Mouse (Mus musculus) liver (tissue): Measurements from ENCODE around the gene Ankdd1a.

Experiments
- DNase-seq: peaks from one replicate; pipeline ENCODE4 v3.0.0-alpha.2; 2020; ENCODE audit warnings: mixed read lengths

Ankdd1a gene

DNA sequence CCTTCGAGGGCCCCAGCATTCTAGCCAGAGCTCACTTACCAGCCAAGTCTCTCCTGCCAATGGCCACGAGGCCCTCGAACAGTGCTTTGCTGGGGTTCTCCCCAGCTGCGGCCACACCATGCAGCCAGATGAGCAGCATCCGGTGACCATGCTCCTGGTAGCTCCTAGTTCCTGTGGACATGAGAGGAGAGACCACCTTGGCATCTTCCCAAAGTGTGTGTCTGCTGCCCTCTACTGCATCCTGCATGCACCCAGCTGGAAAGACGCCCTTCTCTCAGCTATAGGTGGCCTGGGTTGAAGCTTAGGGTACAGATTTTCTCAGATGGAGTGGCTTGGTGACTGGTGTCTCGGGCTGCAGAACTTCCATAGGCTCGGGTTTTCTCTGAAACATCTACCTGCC is 17.8 kb downstream of the Ankdd1a start:
- DNase-seq: peak; percentile 14

DNA sequence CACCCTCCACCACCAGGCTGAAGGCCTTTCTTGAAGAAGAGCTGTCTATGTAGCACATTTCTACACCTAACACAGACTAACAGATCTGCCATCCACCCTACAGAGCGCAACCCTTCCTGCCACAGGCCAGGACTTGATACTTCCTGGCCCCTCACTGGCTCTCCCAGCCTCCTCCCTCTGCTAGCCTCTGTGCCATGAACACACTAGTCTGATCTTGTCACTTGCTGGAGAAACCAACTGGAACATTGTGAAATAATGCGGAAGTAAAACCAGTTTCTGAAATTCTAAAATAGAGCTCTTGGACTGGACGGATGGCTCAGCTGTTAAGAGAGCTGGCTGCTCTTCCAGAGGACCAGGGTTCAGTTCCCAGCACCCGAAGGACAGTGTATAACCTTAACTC is 27.1 kb downstream of the Ankdd1a start:
- no peak for DNase-seq

GRCm38 (mm10) chr9:65492351-65492750 is 27.6 kb downstream of the Ankdd1a start:
- DNase-seq: no peak

DNA sequence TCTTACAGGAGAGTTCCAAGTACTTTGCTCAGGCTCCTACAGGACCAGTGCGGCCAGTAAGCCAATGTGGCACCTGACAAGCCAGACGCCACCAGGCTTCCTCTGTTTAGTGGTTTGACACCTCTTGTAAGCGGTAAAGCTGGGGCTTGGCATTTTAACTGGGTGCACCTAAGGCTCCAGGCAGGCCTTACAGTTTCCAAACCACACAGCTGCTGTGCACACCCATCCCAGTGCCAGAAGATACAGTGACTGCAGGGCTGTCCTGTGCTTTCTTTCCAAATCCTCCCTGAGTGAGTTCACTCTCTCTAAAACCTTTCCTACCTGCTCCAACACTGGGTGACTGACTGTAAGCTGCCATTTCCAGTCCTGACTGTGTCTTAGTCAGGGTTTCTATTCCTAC is 28.5 kb downstream of the Ankdd1a start:
- no peak for DNase-seq

GRCm38 (mm10) chr9:65480071-65480470 is 39.9 kb downstream of the Ankdd1a start:
- DNase-seq: no peak

- DNase-seq: no peak
Observed at GRCm38 (mm10) chr9:65479158-65479557, 40.8 kb downstream of the Ankdd1a start.

- DNase-seq: no peak
Observed at GRCm38 (mm10) chr9:65472769-65473168, 47.2 kb downstream of the Ankdd1a start.

DNA sequence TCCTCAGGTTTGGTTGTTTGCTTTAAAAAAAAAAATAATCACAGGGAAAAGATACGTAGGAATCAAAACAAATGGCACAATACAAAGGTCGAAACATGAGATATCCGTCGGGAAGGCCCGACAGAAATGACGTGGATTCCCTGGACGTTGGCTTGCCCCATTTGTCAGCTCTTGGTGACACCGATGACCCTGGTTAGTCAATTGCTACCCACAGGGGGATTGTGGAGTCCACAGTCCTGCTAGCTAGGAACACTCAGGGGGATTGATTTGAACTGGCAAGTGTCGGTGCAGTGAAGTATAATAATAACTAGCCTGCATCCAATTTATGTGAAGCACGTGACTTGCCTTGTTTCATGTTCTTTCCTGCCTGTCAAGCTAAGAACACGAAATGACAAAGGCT is 52.3 kb downstream of the Ankdd1a start:
- DNase-seq: no peak

GRCm38 (mm10) chr9:65465241-65465640 is 54.8 kb downstream of the Ankdd1a start:
- no peak for DNase-seq

DNA sequence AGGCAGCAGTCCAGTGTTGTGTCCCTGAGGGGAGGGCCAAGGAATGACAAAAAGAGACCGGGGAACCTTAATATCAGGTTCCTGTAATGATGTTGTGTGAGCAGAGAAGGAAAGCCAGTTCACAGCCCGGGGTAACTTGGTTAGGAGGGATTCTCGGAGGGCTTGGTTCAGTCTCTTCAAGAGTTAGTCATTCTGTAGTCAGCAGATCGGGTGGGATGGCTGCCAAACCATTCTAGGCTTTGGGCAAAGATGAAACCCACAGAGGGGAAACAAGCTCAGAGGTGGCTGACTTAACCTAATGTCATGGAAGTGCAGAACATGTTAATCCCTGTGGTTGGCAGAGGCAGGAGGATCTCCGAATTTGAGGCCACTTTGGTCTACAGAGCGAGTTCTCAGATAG is 55.8 kb downstream of the Ankdd1a start:
- no peak for DNase-seq

- DNase-seq: no peak
Observed at GRCm38 (mm10) chr9:65462544-65462943, 57.4 kb downstream of the Ankdd1a start.

DNA sequence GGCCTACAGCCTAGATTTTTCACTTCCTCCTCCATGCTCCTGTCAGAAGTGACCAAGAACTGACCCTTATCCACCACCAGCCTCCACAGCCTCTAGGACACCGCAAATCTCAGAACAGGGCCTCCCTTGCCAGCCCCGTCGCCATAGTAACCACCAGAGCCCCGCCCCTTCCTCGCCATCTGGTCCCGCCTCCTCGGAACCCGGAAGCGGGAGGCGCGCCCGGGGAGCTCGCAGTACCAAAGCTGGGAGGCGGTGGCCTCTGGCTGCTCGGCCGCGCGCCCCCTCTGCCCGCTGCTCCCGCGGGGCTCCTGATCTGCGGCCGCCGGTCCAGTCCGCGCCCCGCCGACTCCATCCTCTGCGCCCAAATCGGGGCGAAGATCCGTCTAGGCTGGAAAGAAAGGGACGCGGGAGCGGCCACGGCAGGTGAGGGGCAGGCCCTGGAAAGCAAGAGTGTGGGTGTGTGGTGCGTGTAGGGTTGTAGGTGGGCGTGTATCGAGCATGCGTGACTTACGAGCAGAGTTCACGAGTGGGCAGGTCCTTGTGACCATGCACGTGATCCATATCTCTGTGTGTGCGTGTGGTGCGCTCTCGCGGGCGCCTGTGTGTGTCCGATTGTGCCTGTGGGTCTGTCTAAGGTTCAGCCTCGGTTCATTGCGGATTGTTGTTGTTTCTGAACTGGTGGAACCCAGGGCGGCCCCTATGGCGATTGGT is 59.1 kb downstream of the Ankdd1a start, which contains the start of gene Spg21:
Spg21 (plus strand) TSS at position 216 of the 711 bp plus-strand sequence.
- peak; percentile 94 for DNase-seq

DNA sequence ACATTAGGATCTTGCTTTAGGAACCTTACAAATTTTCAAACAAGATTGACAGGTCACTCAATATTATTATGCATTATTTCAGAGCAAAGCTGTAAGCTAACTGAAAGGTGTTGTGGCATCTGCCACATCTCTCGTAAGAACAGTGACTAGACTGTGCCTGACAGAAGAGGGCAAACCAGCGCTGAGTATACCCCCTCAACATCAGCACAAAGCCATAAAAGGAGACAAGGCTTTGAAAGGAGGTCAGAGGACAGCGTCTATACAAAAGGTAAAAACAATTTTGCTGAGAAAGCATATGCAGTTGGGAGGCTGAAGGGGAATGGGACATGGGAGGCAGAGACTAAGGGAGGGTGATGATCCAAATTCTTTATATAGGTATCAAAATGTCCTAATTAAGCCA is 59.8 kb downstream of the Ankdd1a start:
- no peak for DNase-seq

- no peak for DNase-seq
Observed at GRCm38 (mm10) chr9:65458975-65459374, 61.0 kb downstream of the Ankdd1a start.

DNA sequence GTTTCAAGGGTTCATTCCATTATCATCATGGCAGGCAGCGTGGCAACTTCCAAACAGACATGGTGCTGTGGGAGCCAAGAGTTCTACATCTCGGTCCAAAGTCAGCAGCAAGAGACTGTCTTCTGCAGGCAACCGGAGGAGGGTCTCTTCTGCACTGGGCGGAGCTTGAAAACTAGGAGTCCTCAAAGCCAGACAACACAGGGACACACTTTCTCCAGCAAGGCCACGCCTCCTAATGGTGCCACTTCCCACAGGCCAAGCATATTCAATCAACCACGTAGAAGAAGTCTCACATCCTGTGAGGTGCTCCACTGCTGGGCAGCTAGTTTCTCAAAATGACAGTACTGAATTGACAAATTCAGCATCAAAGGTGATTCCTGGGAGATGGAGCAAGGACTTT is 72.0 kb downstream of the Ankdd1a start:
- DNase-seq: no peak

DNA sequence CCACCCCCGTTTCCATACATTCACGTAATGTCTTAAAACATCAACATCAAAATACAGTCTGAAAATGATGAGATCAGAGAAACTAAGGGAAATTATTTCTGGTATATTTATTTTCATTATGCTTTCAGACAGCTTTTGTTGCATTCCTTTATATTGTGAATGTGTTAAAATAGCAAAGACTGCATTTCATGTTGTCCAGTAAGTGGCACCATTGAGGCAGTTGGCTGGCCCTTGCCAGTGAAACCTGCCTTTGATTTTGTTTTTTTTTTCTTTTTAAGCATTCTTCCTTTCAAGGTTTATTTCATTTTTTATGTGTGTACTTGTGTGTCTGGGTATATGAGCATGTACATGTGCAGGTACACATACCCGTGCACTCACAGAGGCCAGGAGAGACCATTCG is 75.3 kb downstream of the Ankdd1a start:
- DNase-seq: no peak
